Mouse (Mus musculus) myocyte (in vitro differentiated cells): Measurements from ENCODE around the gene Myrip.

Experiments used
- MAX ChIP-seq: IDR thresholded peaks from one replicate; pipeline ENCODE4 v1.6.1; 2011; ENCODE audit warnings: low read depth, mild to moderate bottlenecking, control low read depth
- MYOD1 ChIP-seq, 3 experiments: IDR thresholded peaks; one replicate each; pipeline ENCODE4 v1.6.1; 2011; ENCODE audit warnings: control low read depth in 2 of 3, low read depth in 2 of 3, mild to moderate bottlenecking in 2 of 3, moderate library complexity in 1 of 3; ENCODE audit not compliant: insufficient read length in 2 of 3, control insufficient read depth in 1 of 3
- MYOG ChIP-seq, 3 experiments: IDR thresholded peaks; one replicate each; pipeline ENCODE4 v1.6.1; 2011; ENCODE audit warnings: control low read depth in 2 of 3, low read depth in 2 of 3, mild to moderate bottlenecking in 2 of 3; ENCODE audit not compliant: insufficient read length in 2 of 3, control insufficient read depth in 1 of 3, insufficient read depth in 1 of 3
- POLR2A ChIP-seq: IDR thresholded peaks from one replicate; pipeline ENCODE4 v1.6.1; 2011; ENCODE audit warnings: low read depth, mild to moderate bottlenecking, control low read depth, moderate library complexity; ENCODE audit not compliant: insufficient read length
- SRF ChIP-seq: IDR thresholded peaks from one replicate; pipeline ENCODE4 v1.6.1; 2011; ENCODE audit warnings: low read depth; ENCODE audit not compliant: control insufficient read depth, insufficient read length
- TCF12 ChIP-seq: IDR thresholded peaks from one replicate; pipeline ENCODE4 v1.6.1; 2011; ENCODE audit warnings: mild to moderate bottlenecking, control low read depth; ENCODE audit not compliant: poor library complexity, insufficient read depth, severe bottlenecking
- TCF3 ChIP-seq: IDR thresholded peaks from one replicate; pipeline ENCODE4 v1.6.1; 2011; ENCODE audit warnings: low read depth, control low read depth; ENCODE audit not compliant: insufficient read length

GRCm38 (mm10) chr9:120367526-120367925 lies 66.2 kb downstream of the Myrip start:
- TF ChIP-seq MYOG (IDR thresholded peaks at IDR 0.05; ENCODE audit: control insufficient read depth in 1 of 3, insufficient read depth in 1 of 3, insufficient read length in 2 of 3, low read depth in 2 of 3) (peak; percentile 27 to 54 (median 33)), POLR2A (no peak), TCF12 (no peak), MAX (no peak), TCF3 (no peak), MYOD1 (IDR thresholded peaks at IDR 0.05; ENCODE audit: control insufficient read depth in 1 of 3, insufficient read length in 2 of 3, low read depth in 2 of 3) (peak in 2 of 3 experiments; percentile 35 to 75), SRF (no peak)
